Mouse (Mus musculus) myocyte (in vitro differentiated cells): ENCODE results near the gene Gamt.

Experiments
- CEBPB ChIP-seq: IDR thresholded peaks from 2 replicates; pipeline ENCODE4 v1.6.1; 2011; ENCODE audit warnings: mild to moderate bottlenecking, moderate library complexity; ENCODE audit not compliant: poor library complexity, insufficient read depth, severe bottlenecking
- E2F4 ChIP-seq: IDR thresholded peaks from one replicate; pipeline ENCODE4 v1.6.1; 2011; ENCODE audit warnings: mild to moderate bottlenecking, control low read depth, moderate library complexity; ENCODE audit not compliant: insufficient read depth
- MAX ChIP-seq: IDR thresholded peaks from one replicate; pipeline ENCODE4 v1.6.1; 2011; ENCODE audit warnings: low read depth, mild to moderate bottlenecking, control low read depth
- MYOD1 ChIP-seq, 3 experiments: IDR thresholded peaks; one replicate each; pipeline ENCODE4 v1.6.1; 2011; ENCODE audit warnings: control low read depth in 2 of 3, low read depth in 2 of 3, mild to moderate bottlenecking in 2 of 3, moderate library complexity in 1 of 3; ENCODE audit not compliant: insufficient read length in 2 of 3, control insufficient read depth in 1 of 3
- MYOG ChIP-seq, 3 experiments: IDR thresholded peaks; one replicate each; pipeline ENCODE4 v1.6.1; 2011; ENCODE audit warnings: control low read depth in 2 of 3, low read depth in 2 of 3, mild to moderate bottlenecking in 2 of 3; ENCODE audit not compliant: insufficient read length in 2 of 3, control insufficient read depth in 1 of 3, insufficient read depth in 1 of 3
- POLR2A ChIP-seq: IDR thresholded peaks from one replicate; pipeline ENCODE4 v1.6.1; 2011; ENCODE audit warnings: low read depth, mild to moderate bottlenecking, control low read depth, moderate library complexity; ENCODE audit not compliant: insufficient read length
- POLR2AphosphoS2 ChIP-seq: IDR thresholded peaks from one replicate; pipeline ENCODE4 v1.6.1; 2011; ENCODE audit warnings: low read depth, control low read depth; ENCODE audit not compliant: insufficient read length
- REST ChIP-seq: IDR thresholded peaks from one replicate; pipeline ENCODE4 v1.6.1; 2011; ENCODE audit warnings: mild to moderate bottlenecking, control low read depth, moderate library complexity; ENCODE audit not compliant: insufficient read depth, insufficient read length
- SRF ChIP-seq: IDR thresholded peaks from one replicate; pipeline ENCODE4 v1.6.1; 2011; ENCODE audit warnings: low read depth; ENCODE audit not compliant: control insufficient read depth, insufficient read length
- TCF12 ChIP-seq: IDR thresholded peaks from one replicate; pipeline ENCODE4 v1.6.1; 2011; ENCODE audit warnings: mild to moderate bottlenecking, control low read depth; ENCODE audit not compliant: poor library complexity, insufficient read depth, severe bottlenecking
- TCF3 ChIP-seq: IDR thresholded peaks from one replicate; pipeline ENCODE4 v1.6.1; 2011; ENCODE audit warnings: low read depth, control low read depth; ENCODE audit not compliant: insufficient read length
- USF1 ChIP-seq: IDR thresholded peaks from one replicate; pipeline ENCODE4 v1.6.1; 2011; ENCODE audit warnings: low read depth, mild to moderate bottlenecking, control low read depth, moderate library complexity

- TF ChIP-seq POLR2A (no peak), MYOD1 (IDR thresholded peaks at IDR 0.05; ENCODE audit: control insufficient read depth in 1 of 3, insufficient read length in 2 of 3, low read depth in 2 of 3) (no peak), SRF (no peak), USF1 (no peak), CEBPB (no peak), MAX (no peak), TCF12 (no peak), POLR2AphosphoS2 (no peak), MYOG (IDR thresholded peaks at IDR 0.05; ENCODE audit: control insufficient read depth in 1 of 3, insufficient read depth in 1 of 3, insufficient read length in 2 of 3, low read depth in 2 of 3) (no peak), REST (no peak), E2F4 (no peak), TCF3 (no peak)
Measured at GRCm38 (mm10) chr10:80285222-80286070, 24.6 kb upstream of the Gamt start.
